Mouse (Mus musculus): Measurements from ENCODE around the gene Nrxn2.

Gene Nrxn2

DNA sequence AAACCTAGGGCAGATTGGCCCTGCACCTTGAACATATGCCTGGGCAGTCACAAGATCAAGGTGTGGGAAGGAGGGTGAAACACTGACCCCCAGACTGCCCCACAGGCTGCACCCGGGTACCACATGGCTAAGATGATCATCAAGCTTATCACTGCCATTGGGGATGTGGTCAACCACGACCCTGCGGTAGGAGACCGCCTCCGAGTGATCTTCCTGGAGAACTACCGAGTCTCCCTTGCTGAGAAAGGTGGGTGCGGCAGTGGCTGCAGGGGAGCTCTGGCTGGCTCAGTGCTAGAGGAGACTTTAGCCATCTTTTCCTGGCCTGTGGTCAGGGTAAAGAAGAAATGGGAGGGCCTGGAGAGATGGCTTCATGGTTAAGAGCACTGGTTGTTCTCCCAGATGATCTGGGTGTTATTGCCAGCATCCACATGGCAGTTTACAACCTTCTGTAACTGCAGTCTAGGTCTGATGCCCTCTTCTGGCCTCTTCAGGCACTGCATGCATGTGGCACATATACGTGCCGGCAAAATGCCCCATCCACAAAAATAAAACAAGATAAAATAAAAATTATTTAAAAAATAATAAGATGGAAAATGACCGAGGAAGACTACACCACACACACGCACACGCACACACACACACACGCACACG lies 25.7 kb upstream of the Nrxn2 start:
- no peak for DNase-seq

DNA sequence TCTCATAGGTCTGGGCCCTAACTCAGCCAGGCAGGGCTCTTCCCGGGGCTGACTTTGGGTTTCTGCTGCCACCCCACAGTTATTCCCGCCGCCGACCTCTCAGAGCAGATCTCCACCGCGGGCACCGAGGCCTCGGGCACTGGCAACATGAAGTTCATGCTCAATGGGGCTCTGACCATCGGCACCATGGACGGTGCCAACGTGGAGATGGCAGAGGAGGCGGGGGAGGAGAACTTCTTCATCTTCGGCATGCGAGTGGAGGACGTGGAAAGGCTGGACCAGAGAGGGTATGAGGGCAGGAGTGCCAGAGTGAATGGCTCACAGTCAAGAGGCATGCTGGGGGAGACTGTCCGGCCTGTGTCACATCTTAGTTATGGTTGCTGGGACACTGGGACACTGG lies 24.9 kb upstream of the Nrxn2 start:
- DNase-seq, result peak; percentile 12

DNA sequence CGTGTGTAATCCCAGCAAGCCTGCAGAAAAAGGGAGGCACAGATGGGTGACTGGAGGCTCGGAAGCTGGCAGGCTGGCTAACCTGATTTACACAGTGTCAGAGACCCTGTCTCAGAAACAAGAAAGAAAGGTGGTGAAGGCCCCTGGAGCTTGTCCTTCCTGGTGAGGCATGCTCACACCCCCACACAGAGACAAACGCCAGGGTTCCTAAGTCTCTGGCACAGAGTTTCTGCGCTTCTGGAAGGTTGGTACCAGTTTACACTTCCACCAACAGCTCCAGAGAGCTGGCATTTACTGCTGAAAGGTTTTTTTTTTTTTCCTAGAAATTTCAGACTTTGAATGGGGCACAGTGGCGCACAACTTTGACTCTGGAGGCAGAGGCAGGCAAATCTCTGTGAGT lies 22.3 kb upstream of the Nrxn2 start:
- no peak for DNase-seq

DNA sequence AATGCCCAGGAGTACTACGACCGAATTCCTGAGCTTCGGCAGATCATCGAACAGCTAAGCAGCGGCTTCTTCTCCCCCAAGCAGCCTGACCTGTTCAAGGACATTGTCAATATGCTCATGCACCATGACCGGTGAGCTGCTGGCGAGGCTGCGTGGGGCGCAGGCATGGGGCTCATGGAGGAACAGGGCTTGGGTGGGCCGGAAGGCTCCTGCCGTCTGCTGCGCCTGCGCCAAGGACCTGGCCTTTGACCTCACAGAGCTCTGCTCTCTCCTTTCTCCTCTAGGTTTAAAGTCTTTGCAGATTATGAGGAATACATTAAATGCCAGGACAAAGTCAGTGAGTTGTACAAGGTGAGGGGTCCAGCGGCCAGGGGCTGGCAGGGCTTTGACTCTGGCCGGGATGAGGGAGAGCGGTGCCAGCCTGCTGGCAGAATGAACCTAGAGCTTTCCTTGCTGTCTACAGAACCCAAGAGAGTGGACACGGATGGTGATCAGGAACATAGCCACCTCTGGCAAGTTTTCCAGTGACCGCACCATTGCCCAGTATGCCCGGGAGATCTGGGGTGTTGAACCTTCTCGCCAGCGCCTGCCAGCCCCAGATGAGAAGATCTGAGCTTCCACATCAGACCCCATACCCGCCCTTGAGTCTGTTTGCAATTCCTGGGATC lies 20.8 kb upstream of the Nrxn2 start:
- peak; percentile 17 for DNase-seq

DNA sequence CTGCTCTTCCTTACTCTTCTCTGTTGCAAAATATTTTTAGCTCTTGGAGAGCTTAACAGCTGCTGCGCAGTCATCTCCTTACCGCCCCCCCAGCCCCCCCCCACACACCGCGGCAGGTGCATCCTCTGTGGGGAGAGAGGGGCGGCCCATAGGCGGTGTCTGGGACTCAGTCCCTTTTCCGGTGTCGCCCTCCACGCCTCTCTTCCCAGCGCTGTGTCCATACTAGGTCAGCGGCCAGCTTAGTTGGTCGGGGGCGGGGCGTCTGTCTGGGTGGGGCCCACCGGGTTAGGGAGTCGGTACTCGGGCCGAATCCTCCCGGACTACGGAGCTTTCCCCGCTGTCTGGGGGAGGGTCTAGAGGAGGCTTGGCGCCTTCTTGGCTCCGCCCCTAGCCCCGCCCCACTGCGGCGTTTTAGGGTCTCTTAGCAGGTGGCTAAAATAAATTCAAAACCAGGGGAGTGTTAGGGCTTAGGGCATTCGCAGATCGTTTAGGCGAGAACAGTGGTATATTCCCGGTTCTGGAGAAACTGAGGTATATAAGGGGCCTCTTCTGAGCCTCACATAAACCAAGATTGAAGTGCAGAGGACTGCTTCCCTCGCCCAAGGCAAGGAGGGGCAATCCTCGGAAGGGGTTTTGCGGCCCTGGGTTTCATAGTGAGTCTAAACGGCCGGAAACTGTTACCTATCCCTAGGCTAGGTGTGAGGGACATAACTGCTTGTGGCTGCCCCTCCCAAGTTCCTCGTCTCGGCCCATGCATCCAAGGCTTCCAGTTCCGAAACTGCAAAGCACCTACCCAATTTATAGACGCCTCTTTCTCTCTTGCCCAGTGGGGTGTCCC lies 19.9 kb upstream of the Nrxn2 start:
- peak; percentile 62 for DNase-seq

GRCm38 (mm10) chr19:6399285-6400095 lies 19.0 kb upstream of the Nrxn2 start, which contains the start of gene Rasgrp2:
Gene Rasgrp2 (plus strand): TSS chr19:6399340.
- peak; percentile 47 for DNase-seq

DNA sequence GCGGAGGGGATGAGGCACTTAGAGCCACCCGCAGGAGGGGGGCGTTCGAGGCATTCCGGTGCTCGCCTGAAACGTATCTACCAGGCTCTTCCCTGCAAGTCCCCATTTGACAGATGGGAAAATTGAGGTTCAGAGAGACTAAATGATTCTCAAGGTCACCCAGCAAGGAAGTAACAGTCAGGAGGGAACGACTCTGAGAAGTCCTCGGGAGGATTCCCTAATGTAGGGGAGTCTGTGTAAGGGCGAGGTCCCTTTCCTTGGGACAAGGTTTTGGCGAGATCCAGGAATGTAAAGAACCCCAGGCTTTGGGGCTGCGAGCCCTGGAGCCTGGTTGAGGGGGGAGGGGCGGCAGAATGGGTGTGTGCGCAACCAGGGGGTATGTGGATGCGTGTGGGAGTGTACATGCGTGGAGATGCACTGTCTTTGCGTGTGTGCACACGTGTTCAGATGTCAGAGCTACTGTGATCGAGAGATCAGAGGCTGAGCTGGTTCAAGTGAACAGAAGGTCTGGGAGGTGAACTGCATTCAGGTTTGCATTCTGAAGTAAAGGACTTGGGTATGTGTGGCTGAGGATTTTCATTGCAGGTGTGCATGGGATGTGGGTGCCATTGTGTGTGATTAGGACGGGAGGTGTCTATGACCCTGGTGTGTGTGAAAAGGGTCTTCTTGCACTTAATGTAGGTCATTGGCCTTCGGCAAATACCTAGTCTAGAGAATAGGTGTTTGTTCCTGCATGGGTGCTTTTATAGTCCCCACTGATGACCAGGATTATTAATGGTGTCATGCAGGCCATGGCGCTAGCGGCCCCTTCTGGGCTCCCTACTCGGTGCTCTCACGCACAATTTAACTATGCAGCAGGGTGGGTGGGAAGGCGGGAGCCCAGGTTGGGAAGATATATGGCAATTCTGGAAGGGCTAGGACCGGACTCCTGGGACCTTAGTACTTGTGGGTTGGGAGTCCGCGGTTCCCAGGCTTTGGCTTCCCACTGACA lies 18.1 kb upstream of the Nrxn2 start:
- peak; percentile 35 for DNase-seq

- DNase-seq, result peak; percentile 73
Measured at GRCm38 (mm10) chr19:6401131-6401815, 17.3 kb upstream of the Nrxn2 start.

- DNase-seq, result no peak
Measured at GRCm38 (mm10) chr19:6401951-6402350, 16.6 kb upstream of the Nrxn2 start.

DNA sequence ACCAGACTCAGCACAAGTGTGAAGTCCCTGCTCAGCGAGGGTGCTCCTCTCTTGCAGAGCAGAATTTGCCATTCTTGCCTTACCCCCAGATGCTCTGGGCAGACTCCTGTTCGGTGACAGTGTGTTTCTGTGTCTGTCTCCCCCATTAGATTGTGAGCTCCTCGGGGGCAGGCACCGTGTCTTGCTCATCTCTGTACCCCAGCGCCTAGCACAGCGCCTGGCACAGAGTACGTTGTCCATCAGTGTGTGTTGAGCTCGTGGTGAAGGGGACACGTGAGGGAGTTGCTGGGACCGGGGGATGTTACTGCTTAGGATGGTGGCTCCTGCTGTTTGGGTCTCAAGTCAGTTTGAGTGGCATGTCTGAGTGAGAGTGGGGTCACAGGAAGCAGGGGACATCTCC lies 14.7 kb upstream of the Nrxn2 start:
- peak; percentile 12 for DNase-seq

DNA sequence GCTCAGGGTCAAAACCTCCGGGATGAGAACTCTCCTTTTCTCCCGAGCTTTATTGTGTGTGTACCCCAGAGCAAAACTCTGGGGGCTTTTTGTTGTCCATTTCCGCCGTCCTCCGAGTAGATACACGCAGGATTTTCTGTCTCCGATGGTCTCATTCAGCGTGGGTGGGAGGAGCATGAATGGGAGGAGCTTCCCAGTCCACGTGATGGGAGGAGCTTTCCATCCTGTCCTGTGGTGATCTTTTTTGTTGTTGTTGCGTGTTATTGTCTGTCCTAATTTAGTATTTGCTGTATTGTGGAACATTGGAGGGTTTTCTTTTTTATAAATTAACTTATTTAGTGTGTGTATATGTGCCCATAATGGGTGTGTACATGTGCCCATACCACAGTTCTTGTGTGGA lies 13.1 kb upstream of the Nrxn2 start:
- DNase-seq, result no peak

GRCm38 (mm10) chr19:6407109-6407508 lies 11.4 kb upstream of the Nrxn2 start:
- no peak for DNase-seq

DNA sequence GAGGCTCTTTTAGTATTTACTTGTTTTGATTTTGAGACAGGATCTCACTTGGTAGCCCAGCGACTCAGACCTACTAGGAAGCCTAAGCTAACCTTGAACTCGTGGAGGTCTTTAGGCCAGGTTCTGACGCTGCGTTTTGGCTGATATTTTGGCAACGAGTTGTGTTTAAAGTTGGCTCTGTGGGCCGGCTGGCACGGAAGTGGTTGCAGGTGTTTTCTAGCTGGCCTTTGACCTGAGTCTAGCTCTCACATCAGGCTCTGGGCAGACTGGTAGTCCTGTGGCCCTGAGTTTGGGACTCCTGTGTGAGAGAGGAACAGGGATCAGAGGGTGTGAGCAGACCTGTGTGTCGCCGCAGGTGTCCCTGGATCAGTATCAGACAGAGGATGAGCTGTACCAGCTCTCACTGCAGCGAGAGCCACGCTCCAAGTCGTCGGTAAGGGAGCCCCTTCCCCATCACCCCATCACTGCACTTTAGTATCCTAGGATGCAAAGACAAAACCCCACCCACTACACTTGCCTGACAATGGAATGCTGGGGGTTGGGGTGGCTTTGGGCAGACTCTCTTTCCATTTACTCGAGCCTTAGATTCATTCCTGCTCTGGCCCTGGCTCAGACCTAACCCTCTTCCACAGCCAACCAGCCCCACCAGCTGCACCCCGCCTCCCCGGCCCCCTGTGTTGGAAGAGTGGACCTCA lies 10.6 kb upstream of the Nrxn2 start:
- peak; percentile 7 for DNase-seq

- peak; percentile 25 for DNase-seq
Measured at GRCm38 (mm10) chr19:6408749-6409148, 9.8 kb upstream of the Nrxn2 start.

- DNase-seq, result no peak
Measured at GRCm38 (mm10) chr19:6409176-6409575, 9.4 kb upstream of the Nrxn2 start.

DNA sequence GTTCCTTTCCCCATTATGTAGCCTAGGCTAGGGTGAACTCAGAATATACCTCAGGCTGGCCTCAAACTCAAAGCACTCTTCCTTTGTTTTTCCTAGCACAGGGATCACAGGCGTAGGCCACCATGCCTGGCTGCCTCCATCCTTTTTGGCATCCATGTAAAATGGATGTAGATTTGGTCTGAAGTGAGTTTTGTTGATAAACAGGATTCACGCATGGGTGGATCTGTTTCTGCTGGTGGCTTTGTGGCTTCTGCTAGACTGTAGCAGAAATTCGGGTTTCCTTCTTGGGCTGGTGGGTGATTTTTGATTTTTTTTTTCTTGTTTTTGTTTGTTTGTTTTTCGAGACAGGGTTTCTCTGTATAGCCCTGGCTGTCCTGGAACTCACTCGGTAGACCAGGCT lies 8.6 kb upstream of the Nrxn2 start:
- no peak for DNase-seq

GRCm38 (mm10) chr19:6412798-6413197 lies 5.7 kb upstream of the Nrxn2 start:
- no peak for DNase-seq

DNA sequence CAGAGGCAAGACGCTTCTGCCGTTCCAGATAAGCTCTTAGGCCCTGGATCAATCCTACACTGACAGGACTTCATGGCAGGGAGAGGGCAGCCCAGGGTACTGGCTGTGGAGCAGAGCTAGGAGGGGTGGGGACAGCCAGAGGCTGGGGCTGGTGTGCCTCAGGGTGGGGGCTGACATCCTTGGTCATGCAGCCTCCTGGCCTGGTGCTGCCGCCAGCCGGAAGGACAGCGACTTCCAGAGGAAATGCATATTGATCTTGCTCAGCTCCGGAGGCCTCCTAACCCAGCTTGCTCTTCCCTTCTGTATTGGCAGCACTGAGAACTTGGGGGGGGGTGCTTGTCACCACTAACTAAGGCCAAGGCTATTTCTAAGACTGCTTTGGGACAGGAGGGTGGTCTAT lies 3.1 kb upstream of the Nrxn2 start:
- no peak for DNase-seq

DNA sequence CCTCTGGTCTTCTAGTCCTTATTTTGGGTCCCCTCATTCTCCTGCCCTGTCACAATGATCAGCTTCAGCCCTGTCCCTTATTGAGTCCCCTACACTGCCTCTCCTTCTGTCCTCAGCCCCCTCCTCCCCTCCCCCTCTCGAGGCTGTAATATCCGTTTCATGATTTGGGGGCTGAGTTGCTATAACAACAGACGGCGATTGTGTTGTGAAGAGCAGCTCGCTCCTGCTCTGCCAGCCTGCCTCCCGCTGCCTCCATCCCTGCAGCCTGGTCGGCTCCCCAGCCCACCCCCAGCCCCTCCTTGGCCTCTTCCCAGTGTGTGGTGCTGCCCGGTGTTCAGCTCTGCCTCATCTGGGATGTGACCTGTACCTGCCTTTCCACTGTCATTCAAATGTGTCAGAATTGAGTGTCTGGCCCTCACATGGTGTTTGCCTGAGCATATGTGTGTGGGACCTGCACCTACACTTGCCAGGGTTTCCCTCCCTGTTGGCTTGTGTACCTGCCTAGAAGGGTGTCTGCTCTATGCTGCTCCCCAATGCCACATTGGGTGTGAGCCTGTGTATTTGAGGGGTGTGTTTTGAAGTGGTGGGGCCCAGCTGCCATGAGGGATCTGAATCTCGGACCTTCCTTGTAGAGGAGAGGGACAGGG lies 2.3 kb upstream of the Nrxn2 start:
- no peak for DNase-seq
